Mouse (Mus musculus) cortical plate, adult 2 months (tissue): ENCODE data around the gene Lmntd1. TPM values are rescaled to one million over a fixed set of nuclear protein-coding genes. Genes with fewer than 3 reads are reported as not detected.

Source experiments
- H3K27ac ChIP-seq: fragments of 200-500 bp; 2 replicates; pipeline ENCODE4 v1.5.1; 2012; ENCODE audit warnings: low read length, control low read depth, inconsistent platforms; ENCODE audit not compliant: insufficient read depth
- H3K4me1 ChIP-seq: fragments of 200-500 bp; 2 replicates; pipeline ENCODE4 v1.6.1; 2011; ENCODE audit warnings: low read length; ENCODE audit not compliant: control insufficient read depth, insufficient read depth
- H3K4me3 ChIP-seq: fragments of 200-500 bp; 2 replicates; pipeline ENCODE4 v1.5.1; 2011; ENCODE audit warnings: mild to moderate bottlenecking, low read length, control low read depth; ENCODE audit not compliant: insufficient read depth
- CTCF ChIP-seq: fragments of 200-500 bp; IDR thresholded peaks from 2 replicates; pipeline ENCODE4 v1.5.1; 2011; ENCODE audit warnings: mild to moderate bottlenecking, control low read depth, low read length; ENCODE audit not compliant: insufficient read depth; ENCODE audit errors: extremely low read depth
- POLR2A ChIP-seq: fragments of 200-500 bp; IDR thresholded peaks from 2 replicates; pipeline ENCODE4 v1.6.1; 2011; ENCODE audit warnings: mild to moderate bottlenecking, low read length, control low read depth; ENCODE audit not compliant: insufficient read depth; ENCODE audit errors: extremely low read depth
- polyA plus RNA-seq: library from polyadenylated mRNA; depleted of rRNA; stranded (reverse); fragments of >200 nt; gene quantifications from 2 replicates; pipeline ENCODE4 v1.2.3, GENCODE M21; 2012

The Lmntd1 gene
- polyA plus RNA-seq, 1 experiment, result 1.0 TPM

DNA sequence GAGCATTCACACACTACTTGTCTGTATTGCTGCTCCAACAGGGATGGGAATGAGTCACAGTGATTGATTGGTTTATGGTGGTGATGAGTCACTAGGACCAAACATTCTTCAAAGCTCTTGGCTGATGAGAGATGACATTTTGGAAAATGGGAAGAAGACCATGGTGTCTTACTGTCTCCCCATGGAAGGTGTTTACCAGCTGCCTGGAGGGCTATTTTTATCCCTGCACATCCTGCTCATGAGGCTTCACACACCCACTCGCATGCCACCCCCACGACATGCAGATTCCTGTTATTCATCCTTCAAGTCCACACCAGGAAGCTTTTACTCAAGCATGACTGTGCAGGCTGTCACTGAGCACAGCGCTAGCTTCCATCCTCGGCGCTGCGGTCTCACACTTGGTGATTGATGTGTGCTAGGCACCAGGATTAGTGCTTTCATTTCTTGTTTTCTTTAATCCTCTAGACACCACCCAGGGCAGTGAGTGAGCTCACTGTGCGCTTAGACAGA, 240.4 kb downstream of the Lmntd1 start:
- no peak overlapping the region for H3K4me3 ChIP-seq
- 0 out of 2 replicates have a peak overlapping the region, but pooled peaks have one; percentile 30 for H3K27ac ChIP-seq
- H3K4me1 ChIP-seq, result peaks cover 10% of the 10 kb centered on the region
- TF ChIP-seq POLR2A, result no peak
- TF ChIP-seq CTCF, result no peak

DNA sequence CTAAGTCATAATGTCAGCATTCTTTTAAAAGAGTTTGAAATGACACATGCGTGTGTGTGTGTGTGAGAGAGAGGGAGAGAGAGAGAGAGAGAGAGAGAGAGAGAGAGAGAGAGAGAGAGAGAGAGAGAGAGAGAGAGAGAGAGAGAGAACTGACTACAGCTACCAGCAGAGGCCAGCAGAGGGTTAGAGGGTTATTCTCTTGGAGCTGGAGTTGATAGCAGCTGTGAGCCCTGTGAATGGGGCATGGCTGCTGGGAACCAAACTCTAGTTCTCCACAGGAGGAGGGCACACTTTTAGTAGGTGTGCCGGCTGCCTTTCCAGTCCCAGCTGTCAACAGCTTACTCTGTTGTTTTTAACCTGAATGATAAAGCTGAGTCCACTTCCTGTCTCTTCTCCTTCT, 242.1 kb downstream of the Lmntd1 start:
- Histone ChIP-seq H3K27ac (no peak overlapping the region), H3K4me1 (peaks cover 10% of the 10 kb centered on the region), H3K4me3 (no peak overlapping the region)
- TF ChIP-seq CTCF, result 0 out of 2 replicates have a peak, but pooled peaks have one; percentile 14
- TF ChIP-seq POLR2A, result no peak

DNA sequence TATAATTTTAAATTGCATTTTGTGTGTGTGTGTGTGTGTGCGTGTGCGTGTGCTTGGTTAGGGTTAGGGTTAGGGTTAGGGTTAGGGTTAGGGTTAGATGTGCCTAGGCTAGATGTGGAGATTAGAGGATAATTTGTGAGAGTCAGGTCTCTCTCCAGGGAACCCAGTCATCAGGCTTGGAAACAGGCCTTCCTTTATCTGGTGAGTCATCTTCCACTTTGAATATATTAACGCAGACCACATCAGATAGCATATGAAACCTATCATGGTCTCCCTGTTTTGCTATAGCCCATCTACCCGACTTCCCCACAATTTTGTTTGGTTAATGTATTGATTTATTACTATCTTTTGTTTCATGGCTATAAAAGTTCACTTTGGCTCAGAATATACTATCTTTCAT, 242.5 kb downstream of the Lmntd1 start:
- Histone ChIP-seq H3K4me1 (peaks cover 10% of the 10 kb centered on the region), H3K27ac (no peak overlapping the region), H3K4me3 (no peak overlapping the region)
- TF ChIP-seq POLR2A (no peak), CTCF (no peak)

DNA sequence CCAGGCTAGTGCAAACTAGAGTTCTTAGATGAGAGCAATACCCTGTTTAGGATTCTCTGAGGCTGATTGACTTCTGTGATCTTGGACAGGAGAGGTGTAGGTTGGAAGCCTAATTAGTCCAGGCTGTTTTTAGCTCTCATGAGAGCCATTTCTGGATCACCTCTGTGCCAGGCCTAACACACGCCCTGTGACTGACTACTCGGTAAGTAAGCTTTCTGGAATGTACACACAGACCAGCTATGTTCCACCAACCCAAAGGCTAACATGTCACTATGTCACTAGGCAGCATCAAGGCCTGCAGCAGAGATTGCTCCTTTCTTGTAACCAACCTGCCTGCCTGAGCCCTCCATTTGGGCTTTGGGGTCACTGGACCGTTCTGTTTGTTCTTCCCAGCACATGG, 243.8 kb downstream of the Lmntd1 start:
- Histone ChIP-seq H3K4me3 (no peak overlapping the region), H3K4me1 (peaks cover 10% of the 10 kb centered on the region), H3K27ac (no peak overlapping the region)
- TF ChIP-seq POLR2A (no peak), CTCF (no peak)

DNA sequence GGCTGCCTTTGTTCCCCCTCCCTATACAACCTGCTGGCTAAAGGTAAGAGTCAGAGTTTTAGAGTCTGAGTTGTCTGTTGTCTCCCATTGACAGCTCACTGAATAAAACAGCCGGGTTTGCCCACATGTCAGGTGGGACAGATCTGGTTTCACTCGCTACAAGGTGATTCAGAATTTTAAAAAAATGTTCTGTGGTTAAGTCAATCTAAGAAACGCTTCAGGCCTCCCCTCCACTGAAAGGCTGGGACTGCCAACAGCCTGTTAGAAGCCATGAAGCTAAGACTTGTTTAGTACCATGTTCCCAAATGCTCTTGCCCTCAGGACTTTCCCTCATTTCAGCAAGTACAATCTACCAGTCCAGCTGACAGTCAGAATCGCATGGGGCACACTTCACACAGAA, 244.8 kb downstream of the Lmntd1 start:
- TF ChIP-seq CTCF (no peak), POLR2A (no peak)
- Histone ChIP-seq H3K27ac (no peak overlapping the region), H3K4me3 (no peak overlapping the region), H3K4me1 (peaks cover 5% of the 10 kb centered on the region)

GRCm38 (mm10) chr6:145366488-145366887, 247.6 kb downstream of the Lmntd1 start:
- Histone ChIP-seq H3K4me3 (no peak overlapping the region), H3K27ac (no peak overlapping the region), H3K4me1 (no peaks in the 10 kb centered on the region)
- TF ChIP-seq POLR2A, result no peak
- no peak for TF ChIP-seq CTCF

GRCm38 (mm10) chr6:145363698-145364097, 250.4 kb downstream of the Lmntd1 start:
- Histone ChIP-seq H3K27ac (no peak overlapping the region), H3K4me1 (peaks cover 2% of the 10 kb centered on the region), H3K4me3 (no peak overlapping the region)
- TF ChIP-seq POLR2A (no peak), CTCF (no peak)

GRCm38 (mm10) chr6:145361109-145361694, 252.9 kb downstream of the Lmntd1 start:
- Histone ChIP-seq H3K4me1 (peaks cover 2% of the 10 kb centered on the region), H3K27ac (no peak overlapping the region), H3K4me3 (no peak overlapping the region)
- TF ChIP-seq POLR2A (no peak), CTCF (no peak)

DNA sequence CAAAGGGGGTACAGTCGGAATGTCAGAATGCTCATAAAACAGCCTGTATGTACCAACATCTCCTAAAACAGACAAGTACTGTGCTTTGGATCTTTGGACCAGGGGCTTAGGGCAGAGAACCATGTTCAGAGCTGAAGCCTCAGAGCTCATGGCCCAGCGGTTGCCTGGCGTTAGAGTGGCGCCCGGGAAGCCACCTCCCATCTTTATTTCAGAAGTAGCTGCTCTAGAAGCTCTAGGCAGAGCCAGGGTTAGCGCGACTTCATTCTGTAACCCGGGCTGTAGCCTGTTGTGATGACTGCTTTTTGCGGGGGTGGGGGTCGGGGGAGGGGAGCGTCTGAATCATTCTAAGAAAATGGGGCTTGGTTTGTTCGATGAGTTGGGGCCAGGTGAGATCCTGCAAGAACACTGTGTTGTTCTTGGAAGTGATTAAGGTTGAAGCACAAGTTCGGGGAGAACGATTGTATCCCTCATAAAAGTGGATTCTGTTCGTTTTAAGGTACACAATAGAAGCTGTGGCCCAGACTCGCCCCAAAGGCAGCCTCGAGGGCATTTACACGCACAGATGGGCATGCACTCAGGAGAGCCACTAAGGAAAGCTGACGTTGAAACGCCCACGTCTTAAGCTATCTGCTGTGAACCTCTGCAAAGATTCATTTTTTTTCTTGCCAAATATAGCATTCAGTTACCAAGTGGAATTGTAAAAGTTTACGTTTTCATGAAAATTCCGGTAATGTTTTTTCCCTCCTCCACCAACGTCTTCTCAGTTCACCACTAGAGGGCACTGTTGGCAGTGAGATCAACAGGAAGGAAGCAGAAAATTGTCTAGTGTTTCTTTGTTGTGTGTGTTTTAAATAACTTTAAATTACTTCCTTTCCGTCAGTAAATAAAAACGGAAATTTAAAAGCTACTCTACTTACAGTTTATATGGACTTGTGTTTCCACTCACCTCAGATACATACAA, 254.4 kb downstream of the Lmntd1 start:
- no peak overlapping the region for H3K27ac ChIP-seq
- TF ChIP-seq CTCF, result peak; percentile 69
- TF ChIP-seq POLR2A, result no peak
- peaks cover 2% of the 10 kb centered on the region for H3K4me1 ChIP-seq
- no peak overlapping the region for H3K4me3 ChIP-seq

DNA sequence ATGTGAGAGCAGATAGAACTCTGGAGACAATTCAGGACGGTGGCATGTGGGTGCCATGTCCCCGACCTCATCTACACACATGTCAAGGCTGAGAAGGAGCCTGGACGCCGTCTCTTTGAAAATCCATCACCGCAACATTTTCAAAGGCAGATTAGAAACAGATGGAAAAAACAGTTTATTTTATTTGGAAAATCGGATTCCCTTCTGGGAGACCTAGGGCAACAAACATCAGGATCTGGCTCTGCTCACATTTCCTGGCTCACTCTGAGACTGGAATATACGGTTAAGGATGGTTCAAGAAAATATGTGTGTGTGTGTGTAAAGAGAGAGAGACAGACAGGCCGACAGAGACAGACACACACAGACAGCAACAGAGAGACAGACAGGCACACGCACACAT, 256.1 kb downstream of the Lmntd1 start:
- TF ChIP-seq CTCF, result no peak
- TF ChIP-seq POLR2A, result no peak
- Histone ChIP-seq H3K4me3 (no peak overlapping the region), H3K27ac (no peak overlapping the region), H3K4me1 (peaks cover 2% of the 10 kb centered on the region)
